Comparison of ENCODE assay signal across 8 mouse cellular contexts in genomic region chr3:34773678-34774425, GRCm38 (mm10).
DNase-seq lines count a peak whose midpoint lies in the region; ATAC-seq lines count a peak whose summit lies in the region.

No protein-coding gene starts in this region.

- H3K4me1 ChIP-seq in heart, embryonic 11.5 days (ENCODE audit: control insufficient read depth, insufficient read depth, low read length): no peaks in the 10 kb centered on the region
- H3K4me1 ChIP-seq in hindbrain, embryonic 10.5 days (replicated peaks): peaks cover 15% of the 10 kb centered on the region
- H3K4me1 ChIP-seq in midbrain, embryonic 16.5 days (ENCODE audit: control insufficient read depth, insufficient read depth, low read length): peaks cover 3% of the 10 kb centered on the region; the same call in 1 of the 2 replicates

- ATAC-seq in heart, embryonic 11.5 days (replicated peaks; ENCODE audit: insufficient number of reproducible peaks, low FRiP score, low TSS enrichment): no peak
- ATAC-seq in midbrain, embryonic 16.5 days: no peak

- no peaks in the 10 kb centered on the region for H3K9me3 ChIP-seq in heart, embryonic 11.5 days (replicated peaks; ENCODE audit: control insufficient read depth, low read length)
- 0 out of 2 replicates have a peak, but pooled peaks cover 2% of the 10 kb centered on the region for H3K9me3 ChIP-seq in hindbrain, embryonic 10.5 days
- no peaks in the 10 kb centered on the region for H3K9me3 ChIP-seq in midbrain, embryonic 16.5 days (replicated peaks; ENCODE audit: control insufficient read depth, low read length, poor library complexity, severe bottlenecking)

- no peak overlapping the region for H3K4me3 ChIP-seq in heart, embryonic 11.5 days (ENCODE audit: low read depth, low read length)
- H3K4me3 ChIP-seq in hindbrain, embryonic 10.5 days: no peak overlapping the region
- no peak overlapping the region for H3K4me3 ChIP-seq in midbrain, embryonic 16.5 days (ENCODE audit: low read depth, low read length)

- intact Hi-C loops in heart, postnatal 25 days (cut with DNase I): no loop called here

- no peak overlapping the region for H3K9ac ChIP-seq in heart, embryonic 11.5 days (ENCODE audit: low read depth, low read length)
- no peak overlapping the region for H3K9ac ChIP-seq in midbrain, embryonic 16.5 days (ENCODE audit: low read depth, low read length)

- no peak for DNase-seq in heart, postnatal 25 days (ENCODE audit: low spot score)
- DNase-seq in ovary, postnatal 36 days (ENCODE audit: low spot score): peak; percentile 20
- no peak for DNase-seq in ovary, postnatal 10 days (ENCODE audit: low spot score)
- peak; percentile 34 for DNase-seq in hindbrain, embryonic 10.5 days (ENCODE audit: low spot score)
- DNase-seq in cerebellum, adult 8-10 months: no peak
- no peak for DNase-seq in gastrocnemius, postnatal 4 days (ENCODE audit: low spot score in 2 of 2)

- peak overlapping the region; percentile 44 for H3K4me2 ChIP-seq in heart, embryonic 11.5 days
- peak overlapping the region; percentile 46 for H3K4me2 ChIP-seq in midbrain, embryonic 16.5 days (ENCODE audit: low read length)

- WGBS in heart, embryonic 11.5 days (ENCODE audit: insufficient replicate concordance): 21% methylated on average over 23 of the region's 23 CpGs
- WGBS in hindbrain, embryonic 10.5 days: 28% methylated on average over 23 of the region's 23 CpGs
- WGBS in midbrain, embryonic 16.5 days: 29% methylated on average over 23 of the region's 23 CpGs

- no peaks in the 10 kb centered on the region for H3K36me3 ChIP-seq in heart, embryonic 11.5 days (ENCODE audit: control insufficient read depth, insufficient read depth, low read length)
- H3K36me3 ChIP-seq in hindbrain, embryonic 10.5 days: no peaks in the 10 kb centered on the region
- no peaks in the 10 kb centered on the region for H3K36me3 ChIP-seq in midbrain, embryonic 16.5 days (ENCODE audit: control insufficient read depth, insufficient read depth, low read length)

- H3K27me3 ChIP-seq in heart, embryonic 11.5 days (ENCODE audit: control insufficient read depth, insufficient read depth, low read length): no peaks in the 10 kb centered on the region
- 0 out of 2 replicates have a peak, but pooled peaks cover 4% of the 10 kb centered on the region for H3K27me3 ChIP-seq in hindbrain, embryonic 10.5 days (ENCODE audit: insufficient read depth, poor library complexity, severe bottlenecking)
- no peaks in the 10 kb centered on the region for H3K27me3 ChIP-seq in midbrain, embryonic 16.5 days (ENCODE audit: control insufficient read depth, insufficient read depth, low read depth, low read length)

- no peak overlapping the region for H3K27ac ChIP-seq in heart, embryonic 11.5 days (ENCODE audit: low read depth, low read length)
- peak overlapping the region; percentile 45; the same call in 1 of the 2 replicates for H3K27ac ChIP-seq in hindbrain, embryonic 10.5 days
- 0 out of 2 replicates have a peak overlapping the region, but pooled peaks have one; percentile 28 for H3K27ac ChIP-seq in midbrain, embryonic 16.5 days (ENCODE audit: low read length)

Comparison
In these comparisons a context has a peak if more than half of its experiments do, and no peak if none do; other contexts are left out.
1. DNase-seq: peak in ovary, postnatal 36 days (single experiment) and hindbrain, embryonic 10.5 days (single experiment); none in heart, postnatal 25 days (single experiment), ovary, postnatal 10 days (single experiment), cerebellum, adult 8-10 months (single experiment) and gastrocnemius, postnatal 4 days (0 of 2).